Mouse (Mus musculus) liver, embryonic 14.5 days (tissue): ENCODE data around the gene Prkn. TPM values are rescaled to one million over a fixed set of nuclear protein-coding genes. Genes with fewer than 3 reads are reported as not detected.

Experiments
- ATAC-seq: fragments of 200-750 bp; cut with Nextera tagmentation; 2 replicates; pipeline ENCODE4 v1.8.0; 2017; ENCODE audit warnings: moderate number of reproducible peaks, mild to moderate bottlenecking, moderate library complexity; ENCODE audit not compliant: insufficient read depth
- DNase-seq, 3 experiments: peaks; one replicate each; pipeline ENCODE4 v3.0.0-alpha.2; 2012 to 2013; ENCODE audit warnings: low read depth in 3 of 3, low spot score in 3 of 3
- H3K27ac ChIP-seq: fragments of 300-500 bp; sonication (generic); 2 replicates; pipeline ENCODE4 v1.5.1; 2014; ENCODE audit warnings: moderate library complexity, mild to moderate bottlenecking, control low read depth, inconsistent platforms
- H3K27me3 ChIP-seq: fragments of 300-500 bp; sonication (generic); 2 replicates; pipeline ENCODE4 v1.6.1; 2014; ENCODE audit warnings: mild to moderate bottlenecking, low read length, moderate library complexity; ENCODE audit not compliant: control insufficient read depth, insufficient read depth
- H3K36me3 ChIP-seq: fragments of 300-500 bp; sonication (generic); replicated peaks from 2 replicates; pipeline ENCODE4 v1.6.1; 2014; ENCODE audit warnings: low read depth; ENCODE audit not compliant: control insufficient read depth, insufficient read depth
- H3K4me1 ChIP-seq, 2 experiments: fragments of 200-500 bp in 1 of 2; fragments of 300-500 bp in 1 of 2; sonication (generic) in 1 of 2; replicated peaks; 2 replicates each; pipeline ENCODE4 v1.6.1; 2012 to 2014; ENCODE audit warnings: antibody characterized with exemption in 1 of 2, inconsistent platforms in 1 of 2, low read length in 1 of 2; ENCODE audit not compliant: control insufficient read depth in 2 of 2, insufficient read depth in 2 of 2
- H3K4me2 ChIP-seq: fragments of 300-500 bp; sonication (generic); 2 replicates; pipeline ENCODE4 v1.6.1; 2014; ENCODE audit warnings: low read depth, mild to moderate bottlenecking, control low read depth, moderate library complexity
- H3K4me3 ChIP-seq, 2 experiments: fragments of 200-500 bp in 1 of 2; fragments of 300-500 bp in 1 of 2; sonication (generic) in 1 of 2; 2 replicates each; pipeline ENCODE4 v1.5.1; 2012 to 2014; ENCODE audit warnings: low read depth in 2 of 2, low read length in 2 of 2, mild to moderate bottlenecking in 2 of 2, control low read depth in 1 of 2, inconsistent platforms in 1 of 2, moderate library complexity in 1 of 2; ENCODE audit not compliant: insufficient read depth in 1 of 2
- H3K9ac ChIP-seq: fragments of 300-500 bp; sonication (generic); replicated peaks from 2 replicates; pipeline ENCODE4 v1.6.1; 2014; ENCODE audit warnings: mild to moderate bottlenecking, control low read depth, moderate library complexity
- H3K9me3 ChIP-seq: fragments of 300-500 bp; sonication (generic); 2 replicates; pipeline ENCODE4 v1.6.1; 2016; ENCODE audit warnings: low read length, mixed read lengths; ENCODE audit not compliant: control insufficient read depth
- CTCF ChIP-seq: IDR thresholded peaks from 2 replicates; pipeline ENCODE4 v1.5.1; 2016; ENCODE audit warnings: antibody characterized with exemption, low read depth, control low read depth
- EP300 ChIP-seq: IDR thresholded peaks from 2 replicates; pipeline ENCODE4 v1.6.1; 2016; ENCODE audit warnings: antibody characterized with exemption, low read depth
- WGBS: fragments of 180-500 bp; shearing (Covaris S2); extraction: QIAGEN DNeasy Blood & Tissue Kit; methylation state at CpG from one replicate; pipeline ENCODE4 v1.1.7; 2014; ENCODE audit not compliant: insufficient replicate concordance; 5-methylcytosine and 5-hydroxymethylcytosine counted together
- polyA plus RNA-seq, 2 experiments: library from polyadenylated mRNA; depleted of rRNA in 1 of 2; stranded (reverse) in 1 of 2; unstranded in 1 of 2; fragments of >200 nt; fragmentation: Nextera tagmentation in 1 of 2; extraction: Ambion mirVana in 1 of 2; gene quantifications; 2 replicates each; pipeline versions ENCODE4 v1.2.1 to v1.2.3; 2012 to 2014

Gene Prkn
- polyA plus RNA-seq, 2 experiments, result 0.17 to 0.61 TPM

DNA sequence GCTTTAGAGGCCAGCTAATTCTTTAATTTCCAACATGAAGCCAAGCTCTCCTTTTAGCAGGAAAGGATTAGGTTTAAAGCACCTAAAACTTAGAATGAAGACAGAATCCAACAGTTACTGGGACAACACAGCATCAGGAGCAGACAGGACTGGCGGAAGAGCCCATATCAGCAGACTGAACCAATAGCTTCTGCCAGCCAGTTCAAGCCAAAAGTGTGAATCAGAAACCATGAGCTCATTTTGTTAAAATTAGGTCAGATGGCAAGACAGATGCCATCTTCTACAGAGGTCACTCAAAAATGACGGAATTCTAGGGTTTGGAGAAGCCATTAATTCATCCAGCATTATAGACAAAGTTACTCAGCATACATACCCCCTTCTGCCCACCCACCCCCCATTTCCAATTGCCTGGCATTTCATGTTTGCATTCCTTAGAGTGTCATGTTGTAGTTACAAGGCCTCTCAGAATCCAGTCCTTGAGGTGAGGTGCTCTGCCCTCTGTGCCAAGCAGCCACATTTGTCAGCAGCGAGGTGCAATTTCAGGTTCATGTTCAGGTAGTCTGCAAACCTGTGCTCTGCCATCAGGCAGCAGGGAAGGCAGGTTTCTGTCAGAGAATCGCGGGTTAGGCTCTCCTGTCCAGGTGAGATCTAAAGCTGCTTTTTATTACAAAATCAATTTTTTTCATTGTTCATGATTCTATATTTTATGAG lies 1041.1 kb downstream of the Prkn start:
- Histone ChIP-seq H3K4me2 (no peak overlapping the region), H3K27ac (no peak overlapping the region), H3K27me3 (no peaks in the 10 kb centered on the region), H3K9me3 (no peaks in the 10 kb centered on the region), H3K36me3 (no peaks in the 10 kb centered on the region), H3K9ac (no peak overlapping the region), H3K4me3 (no peak overlapping the region), H3K4me1 (no peaks in the 10 kb centered on the region)
- TF ChIP-seq CTCF, result no peak
- no peak for TF ChIP-seq EP300
- DNase-seq, result no peak
- WGBS, result 52% methylated on average over 5 of the region's 5 CpGs
- ATAC-seq, result no peak

DNA sequence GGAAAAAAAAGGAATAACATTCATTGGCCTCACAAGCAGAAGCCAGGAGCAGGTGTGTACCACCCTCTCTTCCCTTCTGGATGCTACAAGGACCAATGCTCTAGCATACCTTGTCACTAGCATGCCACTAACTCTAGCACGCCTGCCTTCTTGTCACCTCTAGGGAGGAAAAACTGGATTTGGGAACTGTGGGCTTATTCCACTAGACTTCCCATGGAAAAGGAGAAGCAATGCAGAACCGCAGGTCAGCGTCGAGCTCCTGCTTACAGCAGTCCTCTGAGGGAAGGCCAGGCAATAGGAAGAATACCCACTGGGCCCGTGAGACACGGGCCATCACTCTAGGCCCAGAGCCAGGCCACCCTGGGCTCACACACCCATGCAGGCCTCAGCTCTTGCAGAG lies 1045.4 kb downstream of the Prkn start:
- no peak overlapping the region for H3K4me2 ChIP-seq
- H3K9me3 ChIP-seq, result no peaks in the 10 kb centered on the region
- H3K27ac ChIP-seq, result no peak overlapping the region
- H3K27me3 ChIP-seq, result no peaks in the 10 kb centered on the region
- DNase-seq (no peak), ATAC-seq (no peak)
- WGBS, result 59% methylated on average over 6 of the region's 6 CpGs
- no peaks in the 10 kb centered on the region for H3K36me3 ChIP-seq
- no peaks in the 10 kb centered on the region for H3K4me1 ChIP-seq
- TF ChIP-seq EP300 (no peak), CTCF (no peak)
- no peak overlapping the region for H3K4me3 ChIP-seq
- H3K9ac ChIP-seq, result no peak overlapping the region

DNA sequence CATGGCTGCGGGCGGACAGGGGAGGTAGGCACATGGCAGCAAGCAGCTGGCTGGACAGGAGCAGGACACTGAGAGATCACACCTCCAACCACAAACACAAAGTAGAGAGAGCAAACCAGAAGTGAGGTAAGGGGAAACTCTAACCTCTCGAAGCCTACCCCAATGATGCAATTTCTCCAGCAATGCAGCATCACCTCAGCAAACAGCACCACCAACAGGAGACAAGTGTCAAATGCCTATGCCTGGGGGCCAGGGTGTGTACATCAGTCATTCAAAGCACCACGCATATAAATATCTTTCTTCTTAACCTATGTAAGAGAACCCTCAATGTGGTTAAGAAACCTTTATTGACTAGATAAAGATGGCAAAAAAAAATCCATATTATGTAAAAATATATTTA lies 1046.8 kb downstream of the Prkn start:
- Histone ChIP-seq H3K36me3 (no peaks in the 10 kb centered on the region), H3K9ac (no peak overlapping the region), H3K9me3 (no peaks in the 10 kb centered on the region), H3K4me1 (no peaks in the 10 kb centered on the region), H3K27me3 (no peaks in the 10 kb centered on the region), H3K4me2 (no peak overlapping the region), H3K27ac (no peak overlapping the region), H3K4me3 (no peak overlapping the region)
- DNase-seq (no peak), ATAC-seq (no peak)
- 0 out of 2 replicates have a peak, but pooled peaks have one; percentile 9 for TF ChIP-seq CTCF
- TF ChIP-seq EP300, result no peak
- WGBS, result 50% methylated on average over 4 of the region's 4 CpGs

DNA sequence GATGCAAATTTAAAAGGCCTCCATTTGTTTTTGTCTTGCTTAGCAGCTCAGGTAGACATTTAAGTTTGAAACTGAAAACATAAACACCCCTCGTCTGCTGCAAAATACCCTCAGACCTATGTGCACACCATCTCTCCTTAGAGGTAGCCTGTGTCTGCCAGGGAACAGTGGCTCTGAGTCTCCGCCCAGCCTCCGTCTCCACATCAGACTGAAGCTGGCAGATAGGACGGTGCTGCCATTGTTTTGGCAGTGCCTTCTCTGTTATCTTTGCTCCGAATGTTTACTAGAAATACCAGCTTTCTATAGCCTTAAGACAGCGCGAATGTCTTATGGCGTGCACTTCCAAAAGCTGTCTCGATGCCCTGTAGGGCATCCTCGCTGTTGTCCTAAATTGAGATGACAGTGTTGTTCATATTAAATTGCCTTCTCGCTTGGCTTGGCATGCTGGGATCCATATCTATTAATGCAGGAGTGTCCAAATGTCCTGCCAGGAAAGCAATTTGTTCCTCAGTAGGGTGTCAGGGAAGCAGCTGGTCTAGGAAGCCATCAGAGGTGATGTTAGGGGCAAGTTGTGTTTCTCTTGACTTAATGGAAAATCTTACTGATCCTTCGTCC lies 1047.5 kb downstream of the Prkn start:
- TF ChIP-seq CTCF (no peak), EP300 (no peak)
- Histone ChIP-seq H3K36me3 (no peaks in the 10 kb centered on the region), H3K27me3 (no peaks in the 10 kb centered on the region), H3K4me2 (no peak overlapping the region), H3K27ac (no peak overlapping the region), H3K9me3 (no peaks in the 10 kb centered on the region), H3K4me1 (no peaks in the 10 kb centered on the region), H3K4me3 (no peak overlapping the region), H3K9ac (no peak overlapping the region)
- no peak for DNase-seq
- 57% methylated on average over 12 of the region's 12 CpGs for WGBS
- ATAC-seq, result no peak

DNA sequence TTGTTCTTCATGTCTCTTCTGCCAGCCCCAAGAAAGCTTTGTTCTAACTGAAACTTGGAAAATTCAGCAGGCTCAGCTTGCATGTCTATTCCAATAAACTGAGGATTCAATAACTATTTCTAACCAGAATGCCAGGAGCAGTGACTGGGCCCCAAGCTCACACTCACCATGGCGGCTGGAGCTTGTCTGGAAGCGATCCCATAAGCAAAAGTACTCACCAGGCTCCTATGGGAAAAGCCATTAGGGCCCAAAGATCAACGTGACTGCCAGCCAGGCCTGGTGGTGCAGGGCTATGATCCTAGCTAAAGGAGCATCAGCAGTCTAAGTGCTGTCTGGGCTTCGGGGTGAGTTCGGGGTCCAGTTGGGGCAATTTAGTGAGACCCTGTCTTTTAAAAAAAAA lies 1048.6 kb downstream of the Prkn start:
- Histone ChIP-seq H3K27ac (no peak overlapping the region), H3K4me2 (no peak overlapping the region), H3K4me1 (no peaks in the 10 kb centered on the region), H3K9me3 (no peaks in the 10 kb centered on the region), H3K9ac (no peak overlapping the region), H3K27me3 (no peaks in the 10 kb centered on the region), H3K36me3 (no peaks in the 10 kb centered on the region), H3K4me3 (no peak overlapping the region)
- WGBS, result 59% methylated on average over 5 of the region's 5 CpGs
- no peak for TF ChIP-seq CTCF
- ATAC-seq (no peak), DNase-seq (no peak)
